Mouse (Mus musculus) heart, adult 2 months (tissue): ENCODE data around the gene Olfr1415. TPM values are rescaled to one million over a fixed set of nuclear protein-coding genes. Genes with fewer than 3 reads are reported as not detected.
"Not testable (repeated sequence)": the region's sequence is repeated elsewhere in the genome, so short reads cannot be mapped to it uniquely, and the experiment has no call there.

Experiments
- DNase-seq, 2 experiments: peaks; one replicate each; pipeline ENCODE4 v3.0.0; 2021
- H3K27ac ChIP-seq: fragments of 200-600 bp; 2 replicates; pipeline ENCODE4 v1.8.1; 2022
- H3K27me3 ChIP-seq: fragments of 200-500 bp; 2 replicates; pipeline ENCODE4 v1.6.1; 2012; ENCODE audit warnings: mild to moderate bottlenecking, low read length, inconsistent platforms, mixed read lengths; ENCODE audit not compliant: control insufficient read depth, insufficient read depth
- H3K36me3 ChIP-seq: fragments of 200-500 bp; 2 replicates; pipeline ENCODE4 v1.6.1; 2012; ENCODE audit warnings: low read length, inconsistent platforms; ENCODE audit not compliant: control insufficient read depth, insufficient read depth
- H3K4me1 ChIP-seq: fragments of 200-500 bp; 2 replicates; pipeline ENCODE4 v1.6.1; 2011; ENCODE audit warnings: low read length; ENCODE audit not compliant: control insufficient read depth, insufficient read depth
- H3K4me3 ChIP-seq: fragments of 200-600 bp; 2 replicates; pipeline ENCODE4 v1.8.1; 2022
- H3K79me2 ChIP-seq: fragments of 200-500 bp; replicated peaks from 2 replicates; pipeline ENCODE4 v1.6.1; 2012; ENCODE audit warnings: mild to moderate bottlenecking, inconsistent platforms, low read length, moderate library complexity, mixed read lengths; ENCODE audit not compliant: control insufficient read depth, insufficient read depth
- H3K9ac ChIP-seq: fragments of 200-500 bp; 2 replicates; pipeline ENCODE4 v1.6.1; 2012; ENCODE audit warnings: low read depth, mild to moderate bottlenecking, control low read depth, inconsistent platforms, low read length, mixed read lengths
- CTCF ChIP-seq: fragments of 200-600 bp; IDR thresholded peaks from 2 replicates; pipeline ENCODE4 v1.8.1; 2022; ENCODE audit warnings: antibody characterized with exemption, mild to moderate bottlenecking, moderate library complexity
- EP300 ChIP-seq: fragments of 200-500 bp; IDR thresholded peaks from 2 replicates; pipeline ENCODE4 v1.6.1; 2011; ENCODE audit warnings: low read depth, low read length, control low read depth; ENCODE audit not compliant: insufficient read depth
- POLR2A ChIP-seq: fragments of 200-500 bp; IDR thresholded peaks from 2 replicates; pipeline ENCODE4 v1.6.1; 2011; ENCODE audit warnings: mild to moderate bottlenecking, low read depth, low read length, control low read depth; ENCODE audit not compliant: insufficient read depth
- WGBS: fragments of 180-500 bp; shearing (Covaris S2); methylation state at CpG from one replicate; pipeline ENCODE4 v1.1.7; 2018; 5-methylcytosine and 5-hydroxymethylcytosine counted together
- intact Hi-C: fragments of 180-260 bp; cut with DNase I; formaldehyde crosslinking; loops from one replicate; pipeline ENCODE4 v1.15.1; 2025
- polyA plus RNA-seq: library from polyadenylated mRNA; depleted of rRNA; stranded (reverse); fragments of >200 nt; gene quantifications from 2 replicates; pipeline ENCODE4 v1.2.3, GENCODE M21; 2012
- total RNA-seq, 2 experiments: library from RNA; stranded (reverse); gene quantifications; 2 replicates each; pipeline ENCODE4 v1.2.3; 2021

Olfr1415 gene
- total and polyA plus RNA-seq, 3 experiments = not detected

- Histone ChIP-seq H3K9ac (no peak within 1 kb of the TSS), H3K4me3 (no peak within 1 kb of the TSS), H3K27me3 (no peaks in the 10 kb centered on the region), H3K79me2 (no peaks in the 10 kb centered on the region), H3K4me1 (no peaks in the 10 kb centered on the region), H3K27ac (no peak within 1 kb of the TSS), H3K36me3 (no peaks in the 10 kb centered on the region)
- no peak for DNase-seq
- 82% methylated on average over 3 of the region's 3 CpGs for WGBS
- TF ChIP-seq CTCF = no peak
- no peak for TF ChIP-seq EP300
- no peak for TF ChIP-seq POLR2A
- intact Hi-C loops = no loop called here
These were observed 22.7 kb upstream of the Olfr1415 start, which contains the start of gene Olfr1414 for GRCm38 (mm10) chr1:92518561-92518960. Gene Olfr1414 (minus strand): TSS chr1:92518661.

GRCm38 (mm10) chr1:92515390-92515789, 19.5 kb upstream of the Olfr1415 start:
- no peaks in the 10 kb centered on the region for H3K27me3 ChIP-seq
- no peak overlapping the region for H3K27ac ChIP-seq
- intact Hi-C loops = no loop called here
- 77% methylated on average over 11 of the region's 11 CpGs for WGBS
- no peaks in the 10 kb centered on the region for H3K4me1 ChIP-seq
- H3K9ac ChIP-seq = no peak overlapping the region
- H3K79me2 ChIP-seq = no peaks in the 10 kb centered on the region
- no peaks in the 10 kb centered on the region for H3K36me3 ChIP-seq
- H3K4me3 ChIP-seq = no peak overlapping the region
- TF ChIP-seq CTCF (no peak), EP300 (no peak), POLR2A (no peak)
- no peak for DNase-seq

GRCm38 (mm10) chr1:92511646-92512045, 15.7 kb upstream of the Olfr1415 start:
- DNase-seq, H3K79me2 ChIP-seq, intact Hi-C loops, H3K27me3 ChIP-seq, H3K4me3 ChIP-seq, H3K36me3 ChIP-seq, H3K9ac ChIP-seq, H3K27ac ChIP-seq, H3K4me1 ChIP-seq: not testable (repeated sequence)
- WGBS = 73% methylated on average over 5 of the region's 5 CpGs

GRCm38 (mm10) chr1:92485013-92485412, 10.9 kb downstream of the Olfr1415 start, which contains the start of gene Olfr1416:
Gene Olfr1416 (minus strand): TSS chr1:92485113.
- intact Hi-C loops = no loop called here
- Histone ChIP-seq H3K27me3 (no peaks in the 10 kb centered on the region), H3K4me1 (no peaks in the 10 kb centered on the region), H3K27ac (no peak within 1 kb of the TSS), H3K4me3 (no peak within 1 kb of the TSS), H3K9ac (no peak within 1 kb of the TSS), H3K36me3 (no peaks in the 10 kb centered on the region), H3K79me2 (no peaks in the 10 kb centered on the region)
- TF ChIP-seq POLR2A (no peak), CTCF (no peak), EP300 (no peak)
- DNase-seq = no peak

GRCm38 (mm10) chr1:92474066-92474578, 21.8 kb downstream of the Olfr1415 start:
- TF ChIP-seq POLR2A = no peak
- no peak for TF ChIP-seq CTCF
- TF ChIP-seq EP300 = no peak
- Histone ChIP-seq H3K4me1 (peaks cover 6% of the 10 kb centered on the region), H3K36me3 (peaks cover 4% of the 10 kb centered on the region), H3K4me3 (peak overlapping the region; percentile 71), H3K27ac (peak overlapping the region; percentile 94), H3K79me2 (no peaks in the 10 kb centered on the region), H3K27me3 (0 out of 2 replicates have a peak, but pooled peaks cover 2% of the 10 kb centered on the region), H3K9ac (peak overlapping the region; percentile 64)
- DNase-seq = no peak
- intact Hi-C loops = no loop called here
- 2% methylated on average over 10 of the region's 10 CpGs for WGBS

- no peaks in the 10 kb centered on the region for H3K79me2 ChIP-seq
- peaks cover 6% of the 10 kb centered on the region for H3K4me1 ChIP-seq
- intact Hi-C loops = loop anchor here (2.0 kb wide), 1 partner anchor 165 kb away; no protein-coding TSS in a partner anchor
- peak within 1 kb of the TSS; percentile 94 for H3K27ac ChIP-seq
- H3K36me3 ChIP-seq = peaks cover 8% of the 10 kb centered on the region
- peak; percentile 92 to 97 for DNase-seq
- TF ChIP-seq EP300 = peak; percentile 79; the same call in 1 of the 2 replicates
- no peak for TF ChIP-seq CTCF
- peak; percentile 92 for TF ChIP-seq POLR2A
- under 1% methylated on average over 67 of the region's 67 CpGs for WGBS
- peak within 1 kb of the TSS; percentile 95 for H3K9ac ChIP-seq
- peak within 1 kb of the TSS; percentile 71 for H3K4me3 ChIP-seq
- 0 out of 2 replicates have a peak, but pooled peaks cover 2% of the 10 kb centered on the region for H3K27me3 ChIP-seq
These were observed 22.5 kb downstream of the Olfr1415 start, which contains the start of gene Ndufa10 for GRCm38 (mm10) chr1:92473165-92474041. Gene Ndufa10 (minus strand): TSS chr1:92473860.
